Mouse (Mus musculus) forebrain, embryonic 15.5 days (tissue): ENCODE measurements around the gene Smarcc1. TPM values are rescaled to one million over a fixed set of nuclear protein-coding genes. Genes with fewer than 3 reads are reported as not detected.
A peak's percentile ranks its signal among the peaks of the same experiment; 100 is the strongest.

Experiments used
- ATAC-seq: fragments of 200-750 bp; cut with Nextera tagmentation; replicated peaks from 2 replicates; pipeline ENCODE4 v1.8.0; 2017; ENCODE audit warnings: mild to moderate bottlenecking, moderate TSS enrichment, moderate library complexity
- H3K27ac ChIP-seq: fragments of 300-500 bp; sonication (generic); replicated peaks from 2 replicates; pipeline ENCODE4 v1.5.1; 2015; ENCODE audit warnings: mild to moderate bottlenecking, inconsistent platforms
- H3K27me3 ChIP-seq: fragments of 300-500 bp; sonication (generic); 2 replicates; pipeline ENCODE4 v1.6.1; 2015; ENCODE audit warnings: inconsistent platforms
- H3K36me3 ChIP-seq: fragments of 300-500 bp; sonication (generic); 2 replicates; pipeline ENCODE4 v1.6.1; 2015; ENCODE audit warnings: mild to moderate bottlenecking, inconsistent platforms
- H3K4me1 ChIP-seq: fragments of 300-500 bp; sonication (generic); 2 replicates; pipeline ENCODE4 v1.6.1; 2015; ENCODE audit warnings: inconsistent platforms
- H3K4me2 ChIP-seq: fragments of 300-500 bp; sonication (generic); replicated peaks from 2 replicates; pipeline ENCODE4 v1.6.1; 2015; ENCODE audit warnings: mild to moderate bottlenecking, inconsistent platforms
- H3K4me3 ChIP-seq: fragments of 300-500 bp; sonication (generic); 2 replicates; pipeline ENCODE4 v1.5.1; 2015; ENCODE audit warnings: mild to moderate bottlenecking, inconsistent platforms
- H3K9ac ChIP-seq: fragments of 300-500 bp; sonication (generic); replicated peaks from 2 replicates; pipeline ENCODE4 v1.6.1; 2015; ENCODE audit warnings: mild to moderate bottlenecking, inconsistent platforms
- H3K9me3 ChIP-seq: fragments of 300-500 bp; sonication (generic); 2 replicates; pipeline ENCODE4 v1.6.1; 2016; ENCODE audit warnings: inconsistent platforms
- WGBS: fragments of 180-500 bp; shearing (Covaris S2); methylation state at CpG from one replicate; pipeline ENCODE4 v1.1.7; 2015; ENCODE audit warnings: mixed read lengths; 5-methylcytosine and 5-hydroxymethylcytosine counted together
- polyA plus RNA-seq: library from polyadenylated mRNA; unstranded; fragments of >200 nt; fragmentation: Nextera tagmentation; extraction: Ambion mirVana; gene quantifications from 2 replicates; pipeline ENCODE4 v1.2.1, GENCODE M21; 2015

Gene Smarcc1
- polyA plus RNA-seq, 1 experiment from 2014 or later = 154 TPM

- Histone ChIP-seq H3K4me2 (peak overlapping the region; percentile 95), H3K36me3 (peaks cover 8% of the 10 kb centered on the region; the same call in 1 of the 2 replicates), H3K27me3 (no peaks in the 10 kb centered on the region), H3K9ac (peak overlapping the region; percentile 65), H3K9me3 (no peaks in the 10 kb centered on the region), H3K4me1 (peaks cover 45% of the 10 kb centered on the region), H3K27ac (peak overlapping the region; percentile 88), H3K4me3 (peak overlapping the region; percentile 62)
- peak; percentile 66 for ATAC-seq
- WGBS = 2% methylated on average over 40 of the region's 40 CpGs
Observed at GRCm38 (mm10) chr9:110245590-110246320, 128.2 kb downstream of the Smarcc1 start.

GRCm38 (mm10) chr9:110246321-110246640 lies 128.8 kb downstream of the Smarcc1 start:
- H3K4me2 ChIP-seq = peak overlapping the region; percentile 95
- H3K4me1 ChIP-seq = peaks cover 50% of the 10 kb centered on the region
- H3K9me3 ChIP-seq = no peaks in the 10 kb centered on the region
- peaks cover 4% of the 10 kb centered on the region; the same call in 1 of the 2 replicates for H3K36me3 ChIP-seq
- WGBS = 37% methylated on average over 13 of the region's 13 CpGs
- H3K4me3 ChIP-seq = peak overlapping the region; percentile 62
- no peak; the same call in 1 of the 2 replicates for ATAC-seq
- peak overlapping the region; percentile 65; the same call in 1 of the 2 replicates for H3K9ac ChIP-seq
- H3K27ac ChIP-seq = peak overlapping the region; percentile 88
- no peaks in the 10 kb centered on the region for H3K27me3 ChIP-seq

- no peak overlapping the region for H3K27ac ChIP-seq
- peak overlapping the region; percentile 95; the same call in 1 of the 2 replicates for H3K4me2 ChIP-seq
- 0 out of 2 replicates have a peak, but pooled peaks cover 5% of the 10 kb centered on the region for H3K36me3 ChIP-seq
- WGBS = 86% methylated on average over 10 of the region's 10 CpGs
- H3K4me1 ChIP-seq = peaks cover 52% of the 10 kb centered on the region
- no peak for ATAC-seq
- H3K9me3 ChIP-seq = no peaks in the 10 kb centered on the region
- H3K4me3 ChIP-seq = no peak overlapping the region
- H3K9ac ChIP-seq = no peak overlapping the region
- H3K27me3 ChIP-seq = no peaks in the 10 kb centered on the region
Observed at GRCm38 (mm10) chr9:110247049-110247448, 129.5 kb downstream of the Smarcc1 start.

- Histone ChIP-seq H3K9me3 (no peaks in the 10 kb centered on the region), H3K4me1 (peaks cover 52% of the 10 kb centered on the region), H3K36me3 (0 out of 2 replicates have a peak, but pooled peaks cover 2% of the 10 kb centered on the region), H3K9ac (no peak overlapping the region), H3K27me3 (no peaks in the 10 kb centered on the region), H3K27ac (peak overlapping the region; percentile 89), H3K4me2 (no peak overlapping the region), H3K4me3 (no peak overlapping the region)
- 76% methylated on average over 2 of the region's 2 CpGs for WGBS
- ATAC-seq = no peak
Observed at GRCm38 (mm10) chr9:110248861-110249260, 131.4 kb downstream of the Smarcc1 start.

DNA sequence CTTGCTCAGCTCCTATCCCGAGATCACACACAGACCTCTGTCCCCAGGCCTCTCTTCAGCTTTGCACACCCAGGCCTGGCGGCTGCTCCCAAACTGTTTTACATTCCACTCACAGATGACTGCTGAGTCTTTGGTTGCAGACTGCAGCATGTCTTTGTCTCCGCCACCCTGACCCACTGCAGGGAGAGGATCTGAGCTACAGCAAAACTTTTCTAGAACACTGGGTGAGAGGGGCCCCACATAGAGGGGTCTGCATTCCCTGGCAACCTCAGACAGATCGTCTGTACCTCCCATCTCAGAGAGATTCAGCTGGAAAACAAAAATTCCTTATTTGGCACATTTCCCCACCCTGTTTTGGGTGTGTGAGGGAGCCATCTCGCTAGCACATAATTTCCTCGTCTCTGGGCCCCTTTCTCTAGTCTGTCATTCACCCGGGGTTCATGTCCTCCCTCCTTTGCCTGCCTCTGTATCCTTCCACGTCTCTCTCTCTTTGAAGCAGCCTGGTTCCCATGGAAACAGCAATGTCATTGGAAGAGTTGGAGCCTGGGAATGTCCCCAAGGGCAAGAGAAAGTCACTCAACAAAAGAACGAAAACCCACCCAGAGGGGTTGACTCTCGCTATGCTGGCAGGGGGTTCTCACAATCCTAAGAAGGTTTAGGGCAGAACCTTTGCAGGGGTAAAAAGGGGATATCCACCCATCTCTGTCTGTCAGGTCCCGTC lies 132.5 kb downstream of the Smarcc1 start:
- peak overlapping the region; percentile 36 for H3K4me2 ChIP-seq
- ATAC-seq = peak; percentile 77
- H3K9ac ChIP-seq = peak overlapping the region; percentile 20
- H3K36me3 ChIP-seq = 0 out of 2 replicates have a peak, but pooled peaks cover 2% of the 10 kb centered on the region
- no peaks in the 10 kb centered on the region for H3K27me3 ChIP-seq
- H3K4me1 ChIP-seq = peaks cover 47% of the 10 kb centered on the region
- no peak overlapping the region; the same call in 1 of the 2 replicates for H3K4me3 ChIP-seq
- peak overlapping the region; percentile 89 for H3K27ac ChIP-seq
- H3K9me3 ChIP-seq = no peaks in the 10 kb centered on the region
- 1% methylated on average over 11 of the region's 11 CpGs for WGBS

GRCm38 (mm10) chr9:110250776-110251175 lies 133.3 kb downstream of the Smarcc1 start:
- no peak overlapping the region for H3K9ac ChIP-seq
- H3K27me3 ChIP-seq = no peaks in the 10 kb centered on the region
- peak overlapping the region; percentile 36 for H3K4me2 ChIP-seq
- H3K4me1 ChIP-seq = peaks cover 55% of the 10 kb centered on the region
- peak overlapping the region; percentile 89 for H3K27ac ChIP-seq
- no peak overlapping the region for H3K4me3 ChIP-seq
- H3K36me3 ChIP-seq = 0 out of 2 replicates have a peak, but pooled peaks cover 2% of the 10 kb centered on the region
- no peaks in the 10 kb centered on the region for H3K9me3 ChIP-seq
- 70% methylated on average over 14 of the region's 14 CpGs for WGBS
- no peak for ATAC-seq

DNA sequence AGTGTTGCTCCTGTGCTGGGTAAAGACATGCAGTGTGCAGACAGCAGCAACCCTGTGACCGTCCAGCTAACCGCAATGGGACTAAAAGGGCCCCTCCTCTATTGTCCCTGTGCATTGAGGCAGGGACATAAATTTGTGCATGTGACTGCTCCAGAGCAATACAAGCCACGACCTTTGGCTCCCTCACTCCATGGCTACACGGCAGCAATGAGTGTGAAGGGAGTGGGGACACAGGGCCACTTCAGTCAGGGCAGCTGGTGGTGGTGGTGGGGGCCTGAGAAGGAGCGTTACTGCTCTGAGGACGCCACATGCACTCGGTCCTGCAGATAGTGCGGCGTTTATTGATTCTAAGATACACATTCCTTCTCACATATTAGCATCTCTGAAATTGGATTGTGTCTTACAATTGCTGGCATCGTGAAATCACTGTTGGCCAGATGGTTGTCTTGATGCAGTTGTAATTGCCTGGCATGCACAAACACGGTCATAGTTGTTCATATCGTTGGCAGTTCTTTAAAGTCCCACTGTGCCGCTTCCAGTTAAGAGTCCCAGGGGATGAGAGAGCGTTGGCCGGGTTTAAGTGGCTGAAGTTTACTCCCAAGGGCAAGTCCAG lies 138.0 kb downstream of the Smarcc1 start:
- no peaks in the 10 kb centered on the region for H3K27me3 ChIP-seq
- H3K4me1 ChIP-seq = peaks cover 26% of the 10 kb centered on the region
- H3K27ac ChIP-seq = peak overlapping the region; percentile 67
- ATAC-seq = peak; percentile 72
- no peak overlapping the region for H3K9ac ChIP-seq
- no peaks in the 10 kb centered on the region for H3K9me3 ChIP-seq
- peaks cover 4% of the 10 kb centered on the region for H3K36me3 ChIP-seq
- H3K4me2 ChIP-seq = no peak overlapping the region
- 28% methylated on average over 15 of the region's 15 CpGs for WGBS
- H3K4me3 ChIP-seq = no peak overlapping the region

DNA sequence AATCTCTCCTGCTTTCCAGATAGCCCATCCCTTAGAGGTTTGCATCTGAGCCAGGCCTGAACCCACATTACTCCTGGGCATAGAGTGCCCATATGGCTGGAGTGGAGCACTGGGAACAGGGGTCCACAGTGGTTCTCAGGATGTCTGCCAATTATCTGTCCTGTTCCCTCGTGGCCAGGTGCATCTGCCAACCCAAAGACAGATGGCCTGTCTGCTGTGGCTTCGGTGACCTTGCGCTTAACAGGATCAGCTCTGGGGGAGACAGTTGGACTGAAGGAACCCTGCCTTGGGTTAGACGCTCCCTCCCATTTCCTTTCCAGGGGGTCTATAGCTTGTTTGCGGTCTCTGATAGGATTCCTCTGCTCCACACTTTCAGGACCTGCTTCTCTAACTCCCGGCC lies 141.1 kb downstream of the Smarcc1 start:
- WGBS = 82% methylated on average over 6 of the region's 6 CpGs
- Histone ChIP-seq H3K9me3 (no peaks in the 10 kb centered on the region), H3K36me3 (peaks cover 10% of the 10 kb centered on the region), H3K27me3 (no peaks in the 10 kb centered on the region), H3K4me1 (peaks cover 17% of the 10 kb centered on the region), H3K27ac (no peak overlapping the region), H3K4me3 (no peak overlapping the region), H3K9ac (no peak overlapping the region), H3K4me2 (no peak overlapping the region)
- no peak for ATAC-seq

DNA sequence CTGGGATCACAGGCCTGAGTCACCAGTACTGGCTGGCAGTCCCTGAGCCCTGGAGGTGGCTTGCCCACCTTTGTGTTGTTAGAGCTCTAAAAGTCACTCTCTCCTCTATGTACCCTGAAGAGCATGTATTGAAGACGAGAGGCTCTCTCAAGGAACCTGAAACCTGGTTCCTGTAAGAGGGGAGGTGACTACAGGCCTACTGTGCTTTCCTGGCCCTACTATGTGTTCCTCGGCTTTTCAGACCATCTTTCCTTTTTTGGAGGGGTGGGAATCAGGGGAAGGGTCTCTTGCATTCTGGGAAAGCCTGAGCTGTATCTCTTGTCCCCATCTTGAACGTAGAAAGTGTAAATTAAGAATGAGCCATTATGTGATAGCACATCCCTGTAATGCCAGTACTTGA lies 141.6 kb downstream of the Smarcc1 start:
- peaks cover 17% of the 10 kb centered on the region for H3K4me1 ChIP-seq
- no peaks in the 10 kb centered on the region for H3K27me3 ChIP-seq
- H3K36me3 ChIP-seq = peaks cover 10% of the 10 kb centered on the region
- no peak overlapping the region for H3K4me3 ChIP-seq
- H3K27ac ChIP-seq = no peak overlapping the region
- no peak overlapping the region for H3K4me2 ChIP-seq
- no peak overlapping the region for H3K9ac ChIP-seq
- no peak for ATAC-seq
- WGBS = 82% methylated on average over 3 of the region's 3 CpGs
- no peaks in the 10 kb centered on the region for H3K9me3 ChIP-seq

DNA sequence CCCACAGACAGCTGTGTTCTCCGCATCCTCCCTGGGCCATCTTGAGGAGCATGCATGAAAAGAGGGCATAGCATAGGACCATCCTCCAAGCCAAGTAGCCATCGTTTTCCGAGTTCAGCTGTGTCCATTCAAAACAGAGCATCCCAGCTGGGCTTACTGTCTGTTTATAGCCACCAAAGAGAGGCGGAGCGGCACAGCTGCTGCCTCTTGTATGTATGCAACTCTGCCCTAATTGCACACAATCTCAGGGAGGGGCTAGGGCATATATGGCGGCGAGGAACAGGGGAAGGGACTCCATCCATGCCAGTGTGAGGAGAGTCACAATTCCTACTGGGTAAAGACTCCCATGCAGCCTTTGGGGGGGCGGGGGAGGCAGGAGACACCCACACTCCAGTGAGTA lies 145.7 kb downstream of the Smarcc1 start:
- Histone ChIP-seq H3K27ac (no peak overlapping the region), H3K4me3 (no peak overlapping the region), H3K4me2 (no peak overlapping the region), H3K27me3 (no peaks in the 10 kb centered on the region), H3K9me3 (no peaks in the 10 kb centered on the region), H3K36me3 (peaks cover 10% of the 10 kb centered on the region), H3K9ac (no peak overlapping the region), H3K4me1 (no peaks in the 10 kb centered on the region)
- 86% methylated on average over 8 of the region's 8 CpGs for WGBS
- ATAC-seq = no peak

- Histone ChIP-seq H3K4me3 (no peak overlapping the region), H3K9me3 (no peaks in the 10 kb centered on the region), H3K9ac (no peak overlapping the region), H3K36me3 (peaks cover 10% of the 10 kb centered on the region), H3K4me1 (no peaks in the 10 kb centered on the region), H3K4me2 (no peak overlapping the region), H3K27me3 (no peaks in the 10 kb centered on the region), H3K27ac (no peak overlapping the region)
- no peak for ATAC-seq
- 83% methylated on average over 9 of the region's 9 CpGs for WGBS
Observed at GRCm38 (mm10) chr9:110264991-110265390, 147.5 kb downstream of the Smarcc1 start.

DNA sequence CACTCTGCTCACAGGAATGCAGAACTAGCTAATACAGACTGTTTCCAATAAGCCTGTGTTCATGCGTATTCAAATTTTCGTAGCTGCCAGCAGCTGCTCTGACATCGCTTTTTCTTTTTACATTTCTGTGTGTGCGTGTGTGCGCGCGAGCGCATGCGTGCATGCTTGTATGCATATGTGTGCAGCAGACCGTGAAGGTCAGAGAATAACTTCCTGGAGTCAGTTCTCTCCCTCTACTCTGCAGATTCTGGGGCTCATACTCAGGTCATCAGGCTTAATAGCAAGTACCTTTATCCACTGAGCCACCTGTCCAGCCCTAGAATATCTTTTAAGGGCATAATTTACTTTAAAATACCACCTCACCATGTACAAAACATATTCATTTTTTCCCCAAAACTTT lies 150.9 kb downstream of the Smarcc1 start:
- H3K36me3 ChIP-seq = no peaks in the 10 kb centered on the region
- H3K4me3 ChIP-seq = no peak overlapping the region
- no peaks in the 10 kb centered on the region for H3K9me3 ChIP-seq
- H3K9ac ChIP-seq = no peak overlapping the region
- no peak overlapping the region for H3K4me2 ChIP-seq
- no peak overlapping the region for H3K27ac ChIP-seq
- ATAC-seq = no peak
- no peaks in the 10 kb centered on the region for H3K4me1 ChIP-seq
- H3K27me3 ChIP-seq = no peaks in the 10 kb centered on the region
- WGBS = 91% methylated on average over 10 of the region's 10 CpGs
